Mouse (Mus musculus): ENCODE results near the gene Capn10.
"Not testable (repeated sequence)": the region's sequence is repeated elsewhere in the genome, so short reads cannot be mapped to it uniquely, and the experiment has no call there.

- TF ChIP-seq POLR2A (IDR thresholded peaks at IDR 0.05; ENCODE audit: insufficient read depth, low read length); EP300 (IDR thresholded peaks at IDR 0.05; ENCODE audit: insufficient read depth, low read depth, low read length): not testable (repeated sequence)
- peak; percentile 36 for TF ChIP-seq CTCF (IDR thresholded peaks at IDR 0.05; ENCODE audit: low read depth, low read length)
These were observed 22.6 kb downstream of the Capn10 start for GRCm38 (mm10) chr1:92956571-92957335.

Data from ES-Bruce4 (cell line).